Mouse (Mus musculus) cerebellum, adult 2 months (tissue): ENCODE results near the gene Arid5b.

ENCODE experiments used
- CTCF ChIP-seq: fragments of 200-500 bp; IDR thresholded peaks from 2 replicates; pipeline ENCODE4 v1.5.1; 2011; ENCODE audit warnings: low read depth, mild to moderate bottlenecking, control low read depth, low read length, moderate library complexity, borderline replicate concordance; ENCODE audit not compliant: insufficient read depth
- POLR2A ChIP-seq: fragments of 200-500 bp; IDR thresholded peaks from 2 replicates; pipeline ENCODE4 v1.6.1; 2011; ENCODE audit warnings: low read length, control low read depth, borderline replicate concordance; ENCODE audit not compliant: insufficient read depth

DNA sequence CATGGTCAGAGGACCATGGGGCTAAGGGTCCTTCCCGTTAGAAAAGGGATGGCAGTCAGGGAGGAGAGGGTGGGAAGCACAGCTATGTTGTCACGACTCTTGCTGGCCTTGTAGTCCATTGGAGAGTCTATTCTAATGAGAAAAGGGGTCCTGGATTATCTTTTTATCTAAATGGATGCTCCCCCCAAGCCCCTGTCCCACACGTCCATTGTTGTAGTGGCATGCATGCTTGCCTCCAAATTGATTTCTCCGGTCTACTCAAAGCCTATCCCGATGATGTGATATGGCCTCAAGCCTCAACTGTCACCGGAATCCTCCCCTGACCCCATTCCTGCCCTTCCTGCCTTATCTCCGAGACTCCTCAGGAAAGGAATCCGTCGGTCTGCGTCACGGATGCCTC is 187.5 kb downstream of the Arid5b start:
- no peak for TF ChIP-seq CTCF
- no peak for TF ChIP-seq POLR2A
